Mouse (Mus musculus): ENCODE results near the gene Ccdc120. TPM values are rescaled to one million over a fixed set of nuclear protein-coding genes. Genes with fewer than 3 reads are reported as not detected.
"Not testable (repeated sequence)": the region's sequence is repeated elsewhere in the genome, so short reads cannot be mapped to it uniquely, and the experiment has no call there.

Ccdc120 gene
- polyA plus RNA-seq, 1 experiment, result 0.75 TPM

GRCm38 (mm10) chrX:7762137-7762920 is 11.6 kb upstream of the Ccdc120 start, which contains the start of gene Tfe3:
Gene Tfe3, plus strand, starts transcription at chrX:7762560.
- Histone ChIP-seq H3K4me3 (ENCODE audit: insufficient read depth, low read length) (peak within 1 kb of the TSS; percentile 83), H3K4me1 (ENCODE audit: control insufficient read depth, insufficient read depth, low read length) (peaks cover 11% of the 10 kb centered on the region), H3K27ac (ENCODE audit: insufficient read depth, low read depth, low read length) (peak within 1 kb of the TSS; percentile 98)
- TF ChIP-seq POLR2A (IDR thresholded peaks at IDR 0.05; ENCODE audit: borderline replicate concordance, low read depth, low read length) (no peak), CTCF (IDR thresholded peaks at IDR 0.05; ENCODE audit: low read depth, low read length) (no peak)

- H3K4me3 ChIP-seq (ENCODE audit: insufficient read depth, low read length); H3K27ac ChIP-seq (ENCODE audit: insufficient read depth, low read depth, low read length); H3K4me1 ChIP-seq (ENCODE audit: control insufficient read depth, insufficient read depth, low read length): not testable (repeated sequence)
Measured at GRCm38 (mm10) chrX:7753627-7754026, 2.9 kb upstream of the Ccdc120 start.

- no peak overlapping the region for H3K27ac ChIP-seq (ENCODE audit: insufficient read depth, low read depth, low read length)
- H3K4me1 ChIP-seq (ENCODE audit: control insufficient read depth, insufficient read depth, low read length), result no peaks in the 10 kb centered on the region
- TF ChIP-seq POLR2A (IDR thresholded peaks at IDR 0.05; ENCODE audit: borderline replicate concordance, low read depth, low read length), result no peak
- no peak for TF ChIP-seq CTCF (IDR thresholded peaks at IDR 0.05; ENCODE audit: low read depth, low read length)
- no peak overlapping the region for H3K4me3 ChIP-seq (ENCODE audit: insufficient read depth, low read length)
Measured at GRCm38 (mm10) chrX:7745429-7745828, 5.3 kb downstream of the Ccdc120 start.

GRCm38 (mm10) chrX:7744940-7745339 is 5.8 kb downstream of the Ccdc120 start:
- H3K4me1 ChIP-seq (ENCODE audit: control insufficient read depth, insufficient read depth, low read length), result no peaks in the 10 kb centered on the region
- TF ChIP-seq POLR2A (IDR thresholded peaks at IDR 0.05; ENCODE audit: borderline replicate concordance, low read depth, low read length) (no peak), CTCF (IDR thresholded peaks at IDR 0.05; ENCODE audit: low read depth, low read length) (no peak)

GRCm38 (mm10) chrX:7743470-7743869 is 7.2 kb downstream of the Ccdc120 start:
- no peak for TF ChIP-seq POLR2A (IDR thresholded peaks at IDR 0.05; ENCODE audit: borderline replicate concordance, low read depth, low read length)
- TF ChIP-seq CTCF (IDR thresholded peaks at IDR 0.05; ENCODE audit: low read depth, low read length), result no peak
- no peaks in the 10 kb centered on the region for H3K4me1 ChIP-seq (ENCODE audit: control insufficient read depth, insufficient read depth, low read length)
- H3K27ac ChIP-seq (ENCODE audit: insufficient read depth, low read depth, low read length), result no peak overlapping the region
- H3K4me3 ChIP-seq (ENCODE audit: insufficient read depth, low read length), result no peak overlapping the region

More at GRCm38 (mm10) chrX:7744940-7745339, 5.8 kb downstream of the Ccdc120 start:
- Histone ChIP-seq H3K27ac (ENCODE audit: insufficient read depth, low read depth, low read length) (no peak overlapping the region), H3K4me3 (ENCODE audit: insufficient read depth, low read length) (no peak overlapping the region)

GRCm38 (mm10) chrX:7741103-7741502 is 9.6 kb downstream of the Ccdc120 start:
- Histone ChIP-seq H3K4me3 (ENCODE audit: insufficient read depth, low read length) (no peak overlapping the region), H3K4me1 (ENCODE audit: control insufficient read depth, insufficient read depth, low read length) (no peaks in the 10 kb centered on the region), H3K27ac (ENCODE audit: insufficient read depth, low read depth, low read length) (no peak overlapping the region)
- no peak for TF ChIP-seq CTCF (IDR thresholded peaks at IDR 0.05; ENCODE audit: low read depth, low read length)
- TF ChIP-seq POLR2A (IDR thresholded peaks at IDR 0.05; ENCODE audit: borderline replicate concordance, low read depth, low read length), result no peak

- H3K4me3 ChIP-seq (ENCODE audit: insufficient read depth, low read length), result no peak overlapping the region
- no peaks in the 10 kb centered on the region for H3K4me1 ChIP-seq (ENCODE audit: control insufficient read depth, insufficient read depth, low read length)
- TF ChIP-seq POLR2A (IDR thresholded peaks at IDR 0.05; ENCODE audit: borderline replicate concordance, low read depth, low read length) (no peak), CTCF (IDR thresholded peaks at IDR 0.05; ENCODE audit: low read depth, low read length) (no peak)
- no peak overlapping the region for H3K27ac ChIP-seq (ENCODE audit: insufficient read depth, low read depth, low read length)
Measured at GRCm38 (mm10) chrX:7740082-7740819, 10.5 kb downstream of the Ccdc120 start.

GRCm38 (mm10) chrX:7739336-7740081 is 11.2 kb downstream of the Ccdc120 start:
- Histone ChIP-seq H3K4me3 (ENCODE audit: insufficient read depth, low read length) (no peak overlapping the region), H3K4me1 (ENCODE audit: control insufficient read depth, insufficient read depth, low read length) (no peaks in the 10 kb centered on the region), H3K27ac (ENCODE audit: insufficient read depth, low read depth, low read length) (no peak overlapping the region)
- TF ChIP-seq POLR2A (IDR thresholded peaks at IDR 0.05; ENCODE audit: borderline replicate concordance, low read depth, low read length) (no peak), CTCF (IDR thresholded peaks at IDR 0.05; ENCODE audit: low read depth, low read length) (no peak)

- no peak for TF ChIP-seq CTCF (IDR thresholded peaks at IDR 0.05; ENCODE audit: low read depth, low read length)
- TF ChIP-seq POLR2A (IDR thresholded peaks at IDR 0.05; ENCODE audit: borderline replicate concordance, low read depth, low read length), result no peak
- Histone ChIP-seq H3K4me3 (ENCODE audit: insufficient read depth, low read length) (peak overlapping the region; percentile 31; the same call in 1 of the 2 replicates), H3K4me1 (ENCODE audit: control insufficient read depth, insufficient read depth, low read length) (peaks cover 4% of the 10 kb centered on the region; the same call in 1 of the 2 replicates), H3K27ac (ENCODE audit: insufficient read depth, low read depth, low read length) (no peak overlapping the region)
Measured at GRCm38 (mm10) chrX:7733571-7734156, 17.0 kb downstream of the Ccdc120 start.

Data from bone marrow macrophage, adult 2 months (primary cell).